ENCODE assay signal across 28 mouse cellular contexts in genomic region chr14:102512651-102513050, GRCm38 (mm10).
DNase-seq lines count a peak whose midpoint lies in the region; ATAC-seq lines count a peak whose summit lies in the region.
"Had no signal": no experiment of that assay in that cellular context is flagged by ENCODE, and none has a peak within 500 bp of the region (broad histone marks: within the 10 kb centered on the region; RNA-seq: fewer than 3 reads in every experiment).

No protein-coding gene starts in this region.

- H3K9me3 ChIP-seq in hindbrain, embryonic 16.5 days (ENCODE audit: control insufficient read depth, low read length) = no peaks in the 10 kb centered on the region
- H3K9me3 ChIP-seq: forebrain, embryonic 10.5 days; hindbrain, embryonic 10.5 days; hindbrain, embryonic 13.5 days had no signal

- H3K4me3 ChIP-seq in hindbrain, embryonic 16.5 days (ENCODE audit: low read length) = no peak overlapping the region
- H3K4me3 ChIP-seq: forebrain, embryonic 10.5 days; gastrocnemius, adult 2 months; hindbrain, embryonic 10.5 days; hindbrain, embryonic 13.5 days had no signal

- no peak overlapping the region for H3K27ac ChIP-seq in hindbrain, embryonic 16.5 days (ENCODE audit: low read depth, low read length)
- H3K27ac ChIP-seq: forebrain, embryonic 10.5 days; gastrocnemius, adult 2 months; hindbrain, embryonic 10.5 days; hindbrain, embryonic 13.5 days; hindbrain, postnatal 0 days had no signal

- no peak overlapping the region for H3K4me2 ChIP-seq in hindbrain, embryonic 16.5 days (ENCODE audit: low read length)
- H3K4me2 ChIP-seq: heart, embryonic 11.5 days; hindbrain, embryonic 13.5 days had no signal

- 76% methylated on average over 3 of the region's 3 CpGs for WGBS in hindbrain, embryonic 16.5 days

- no peaks in the 10 kb centered on the region for H3K27me3 ChIP-seq in hindbrain, embryonic 16.5 days (replicated peaks; ENCODE audit: control insufficient read depth, insufficient read depth, low read length)
- H3K27me3 ChIP-seq: hindbrain, embryonic 13.5 days had no signal

- no peak for ATAC-seq in hindbrain, embryonic 16.5 days
- ATAC-seq: CD4-positive, CD25-positive, alpha-beta regulatory T cell, adult 4 months; forebrain, embryonic 14.5 days; forebrain, postnatal 0 days; hindbrain, postnatal 0 days; inflammation-experienced regulatory T-cells, adult 6 months had no signal

- no peak overlapping the region for H3K9ac ChIP-seq in hindbrain, embryonic 16.5 days (ENCODE audit: low read depth, low read length)
- H3K9ac ChIP-seq: forebrain, postnatal 0 days; hindbrain, embryonic 13.5 days had no signal

- DNase-seq in kidney, adult 9 months = peak; percentile 17
- no peak for DNase-seq in kidney, postnatal 10 days
- DNase-seq in 3T3-L1 (ENCODE audit: low read depth, low spot score) (peak; percentile 78), NIH3T3 (ENCODE audit: low read depth) (peak; percentile 12)
- peak; percentile 11 for DNase-seq in mesoderm, embryonic 11.5 days (ENCODE audit: low read depth, low spot score)
- DNase-seq in embryo, embryonic 11 days = no peak
- no peak for DNase-seq in embryo, embryonic 10 days (ENCODE audit: low spot score)
- DNase-seq: adrenal gland, adult 2 months; adrenal gland, postnatal 14 days; B cell, adult 2 months; cerebellum, adult 11 months; cerebellum, adult 2 months; cerebellum, adult 9-11 months; cerebellum, postnatal 25 days; forebrain, postnatal 0 days; gastrocnemius, adult 2 months; gastrocnemius, postnatal 14 days; heart, adult 11 months; heart, postnatal 36 days had no signal

- no peaks in the 10 kb centered on the region for H3K4me1 ChIP-seq in hindbrain, embryonic 16.5 days (ENCODE audit: control insufficient read depth, insufficient read depth, low read depth, low read length)

- H3K36me3 ChIP-seq in hindbrain, embryonic 16.5 days (ENCODE audit: control insufficient read depth, insufficient read depth, low read length) = no peaks in the 10 kb centered on the region
- H3K36me3 ChIP-seq: forebrain, embryonic 10.5 days; hindbrain, embryonic 10.5 days; hindbrain, embryonic 13.5 days had no signal

Comparison
In these comparisons a context has a peak if more than half of its experiments do, and no peak if none do; other contexts are left out.
1. DNase-seq: peak in kidney, adult 9 months (single experiment), 3T3-L1 (single experiment), NIH3T3 (single experiment) and mesoderm, embryonic 11.5 days (single experiment); none in kidney, postnatal 10 days (single experiment), embryo, embryonic 11 days (single experiment) and embryo, embryonic 10 days (single experiment).